Mouse (Mus musculus) intestine, embryonic 15.5 days (tissue): Measurements from ENCODE around the gene Fam151b. TPM values are rescaled to one million over a fixed set of nuclear protein-coding genes. Genes with fewer than 3 reads are reported as not detected.

Experiments
- polyA plus RNA-seq: library from polyadenylated mRNA; unstranded; fragments of >200 nt; fragmentation: Nextera tagmentation; extraction: Ambion mirVana; gene quantifications from 2 replicates; pipeline ENCODE4 v1.2.1, GENCODE M21; 2015

Fam151b gene
- polyA plus RNA-seq, 1 experiment from 2014 or later = not detected

Other genes with a start within 250 kb of the Fam151b start
- 0.54 and 0.73 TPM in 2 replicates for gene Gm20379, start 178.0 kb downstream of the Fam151b start, polyA plus RNA-seq
- gene Dhfr, start 129.3 kb downstream of the Fam151b start, polyA plus RNA-seq = 18.6 and 20.0 TPM in 2 replicates
- 20.8 and 24.8 TPM in 2 replicates for gene Msh3, start 129.0 kb downstream of the Fam151b start, polyA plus RNA-seq
- gene Ankrd34b, start 58.1 kb downstream of the Fam151b start, polyA plus RNA-seq = 0.10 and 0.11 TPM in 2 replicates
- gene Zfyve16, start 46.9 kb upstream of the Fam151b start, polyA plus RNA-seq = 6.6 and 8.8 TPM in 2 replicates
- gene Spz1, start 92.2 kb upstream of the Fam151b start, polyA plus RNA-seq = not detected in 2 replicates
- gene Serinc5, start 127.1 kb upstream of the Fam151b start, polyA plus RNA-seq = 18.3 and 21.4 TPM in 2 replicates